Mouse (Mus musculus): Measurements from ENCODE around the gene Tle2. TPM values are rescaled to one million over a fixed set of nuclear protein-coding genes. Genes with fewer than 3 reads are reported as not detected.

Tle2 gene
- total RNA-seq, 2 experiments from 2014 or later = 4.4 to 4.7 TPM

- intact Hi-C loops (cut with DNase I) = loop anchor here (2.0 kb wide), 1 partner anchor 49 kb away; no protein-coding TSS in a partner anchor
- DNase-seq = peak; percentile 70 to 80
Measured at GRCm38 (mm10) chr10:81551597-81552102, 22.7 kb upstream of the Tle2 start.

GRCm38 (mm10) chr10:81553232-81553631 lies 21.1 kb upstream of the Tle2 start:
- intact Hi-C loops (cut with DNase I) = loop anchor here (2.0 kb wide), 1 partner anchor 50 kb away; no protein-coding TSS in a partner anchor

GRCm38 (mm10) chr10:81553807-81554755 lies 20.3 kb upstream of the Tle2 start:
- no peak for DNase-seq
- intact Hi-C loops (cut with DNase I) = loop anchor here (2.0 kb wide), 1 partner anchor 51 kb away; no protein-coding TSS in a partner anchor

More at GRCm38 (mm10) chr10:81553232-81553631, 21.1 kb upstream of the Tle2 start:
- no peak for DNase-seq

GRCm38 (mm10) chr10:81556282-81556681 lies 18.1 kb upstream of the Tle2 start:
- intact Hi-C loops (cut with DNase I) = no loop called here
- DNase-seq = no peak

GRCm38 (mm10) chr10:81557491-81557890 lies 16.9 kb upstream of the Tle2 start:
- intact Hi-C loops (cut with DNase I) = no loop called here
- no peak for DNase-seq

- peak; percentile 67 to 69 for DNase-seq
- intact Hi-C loops (cut with DNase I) = no loop called here
Measured at GRCm38 (mm10) chr10:81559163-81559626, 15.2 kb upstream of the Tle2 start, which contains the start of gene Aes. Aes (plus strand) TSS chr10:81559488.

GRCm38 (mm10) chr10:81559627-81560539 lies 14.5 kb upstream of the Tle2 start:
- peak; percentile 63 to 70 for DNase-seq
- intact Hi-C loops (cut with DNase I) = no loop called here

GRCm38 (mm10) chr10:81560719-81561459 lies 13.5 kb upstream of the Tle2 start:
- DNase-seq = no peak

GRCm38 (mm10) chr10:81562411-81562810 lies 11.9 kb upstream of the Tle2 start:
- no peak for DNase-seq
- intact Hi-C loops (cut with DNase I) = no loop called here

More at GRCm38 (mm10) chr10:81560719-81561459, 13.5 kb upstream of the Tle2 start:
- intact Hi-C loops (cut with DNase I) = no loop called here

GRCm38 (mm10) chr10:81563481-81563880 lies 10.9 kb upstream of the Tle2 start:
- no peak for DNase-seq
- intact Hi-C loops (cut with DNase I) = no loop called here

GRCm38 (mm10) chr10:81564216-81564615 lies 10.1 kb upstream of the Tle2 start:
- no peak for DNase-seq
- intact Hi-C loops (cut with DNase I) = loop anchor here (2.0 kb wide), 1 partner anchor 41 kb away; no protein-coding TSS in a partner anchor

- intact Hi-C loops (cut with DNase I) = loop anchor here (2.0 kb wide), 1 partner anchor 40 kb away; no protein-coding TSS in a partner anchor
- DNase-seq = peak in 1 of 2 experiments; percentile 55
Measured at GRCm38 (mm10) chr10:81564734-81565133, 9.6 kb upstream of the Tle2 start.

GRCm38 (mm10) chr10:81565257-81566228 lies 8.8 kb upstream of the Tle2 start:
- DNase-seq = no peak
- intact Hi-C loops (cut with DNase I) = loop anchor here (2.0 kb wide), 1 partner anchor 39 kb away; no protein-coding TSS in a partner anchor

GRCm38 (mm10) chr10:81568381-81569191 lies 5.8 kb upstream of the Tle2 start:
- no peak for DNase-seq
- intact Hi-C loops (cut with DNase I) = no loop called here

- DNase-seq = no peak
- intact Hi-C loops (cut with DNase I) = no loop called here
Measured at GRCm38 (mm10) chr10:81569507-81570237, 4.7 kb upstream of the Tle2 start.

GRCm38 (mm10) chr10:81570238-81570800 lies 4.0 kb upstream of the Tle2 start:
- no peak for DNase-seq
- intact Hi-C loops (cut with DNase I) = no loop called here

All from gastrocnemius, postnatal 36 days (tissue).